ENCODE assay signal across 16 mouse cellular contexts in genomic region chr2:9642411-9642810, GRCm38 (mm10).
"Had no signal": no experiment of that assay in that cellular context is flagged by ENCODE, and none has a peak within 500 bp of the region (broad histone marks: within the 10 kb centered on the region; RNA-seq: fewer than 3 reads in every experiment).

No protein-coding gene starts in this region.

- H3K27me3 ChIP-seq: neural tube, embryonic 12.5 days; neural tube, embryonic 13.5 days; neural tube, embryonic 15.5 days; stomach, embryonic 15.5 days had no signal

- DNase-seq: right cerebral cortex, adult 18-20 months; right cerebral cortex, postnatal 14 days; right cerebral cortex, postnatal 25 days; right cerebral cortex, postnatal 4 days; spleen, adult 18-20 months; thymus, adult 18-20 months; thymus, adult 2 months; thymus, postnatal 14 days; thymus, postnatal 25 days; thymus, postnatal 36 days; thymus, postnatal 4 days had no signal

- H3K9ac ChIP-seq: neural tube, embryonic 12.5 days; neural tube, embryonic 13.5 days; neural tube, embryonic 15.5 days; stomach, embryonic 15.5 days had no signal

- H3K4me3 ChIP-seq: neural tube, embryonic 12.5 days; neural tube, embryonic 13.5 days; neural tube, embryonic 15.5 days; stomach, embryonic 15.5 days had no signal

- H3K36me3 ChIP-seq: neural tube, embryonic 12.5 days; neural tube, embryonic 13.5 days; neural tube, embryonic 15.5 days; stomach, embryonic 15.5 days had no signal

- H3K4me1 ChIP-seq: neural tube, embryonic 12.5 days; neural tube, embryonic 13.5 days; neural tube, embryonic 15.5 days had no signal

- H3K27ac ChIP-seq: neural tube, embryonic 12.5 days; neural tube, embryonic 13.5 days; neural tube, embryonic 15.5 days; stomach, embryonic 15.5 days; stomach, postnatal 0 days had no signal
